Mouse (Mus musculus) neural tube, embryonic 11.5 days (tissue): ENCODE measurements at regions not wholly inside any gene's neighbourhood (a gene's known extent, or its start where the extent isn't known, plus 50 kb on each side); places are given as distances from the start of the nearest gene placed in this dataset.

Experiments used
- ATAC-seq: fragments of 200-750 bp; cut with Nextera tagmentation; 2 replicates; pipeline ENCODE4 v1.8.0; 2017; ENCODE audit warnings: moderate number of reproducible peaks, mild to moderate bottlenecking, moderate TSS enrichment, moderate library complexity; ENCODE audit not compliant: insufficient read depth, low FRiP score, low TSS enrichment
- DNase-seq: peaks from one replicate; pipeline ENCODE4 v3.0.0-alpha.2; 2015; ENCODE audit warnings: low spot score
- H3K27ac ChIP-seq: fragments of 300-500 bp; sonication (generic); 2 replicates; pipeline ENCODE4 v1.5.1; 2014; ENCODE audit warnings: low read depth, mild to moderate bottlenecking, low read length
- H3K27me3 ChIP-seq: fragments of 300-500 bp; sonication (generic); 2 replicates; pipeline ENCODE4 v1.6.1; 2014; ENCODE audit warnings: mild to moderate bottlenecking, low read length, mixed read lengths; ENCODE audit not compliant: control insufficient read depth, insufficient read depth
- H3K36me3 ChIP-seq: fragments of 300-500 bp; sonication (generic); 2 replicates; pipeline ENCODE4 v1.6.1; 2014; ENCODE audit warnings: mild to moderate bottlenecking, low read length, moderate library complexity, mixed read lengths; ENCODE audit not compliant: control insufficient read depth, insufficient read depth
- H3K4me1 ChIP-seq: fragments of 300-500 bp; sonication (generic); 2 replicates; pipeline ENCODE4 v1.6.1; 2014; ENCODE audit warnings: low read length, mixed read lengths; ENCODE audit not compliant: control insufficient read depth, insufficient read depth
- H3K4me2 ChIP-seq: fragments of 300-500 bp; sonication (generic); 2 replicates; pipeline ENCODE4 v1.6.1; 2014; ENCODE audit warnings: low read depth, mild to moderate bottlenecking, moderate library complexity
- H3K4me3 ChIP-seq: fragments of 300-500 bp; sonication (generic); 2 replicates; pipeline ENCODE4 v1.5.1; 2014; ENCODE audit warnings: low read depth, low read length
- H3K9ac ChIP-seq: fragments of 300-500 bp; sonication (generic); 2 replicates; pipeline ENCODE4 v1.6.1; 2014; ENCODE audit warnings: mild to moderate bottlenecking, low read length
- H3K9me3 ChIP-seq: fragments of 300-500 bp; sonication (generic); 2 replicates; pipeline ENCODE4 v1.6.1; 2016; ENCODE audit warnings: low read length; ENCODE audit not compliant: control insufficient read depth
- WGBS: fragments of 180-500 bp; shearing (Covaris S2); extraction: QIAGEN DNeasy Blood & Tissue Kit; methylation state at CpG from one replicate; pipeline ENCODE4 v1.1.7; 2014; 5-methylcytosine and 5-hydroxymethylcytosine counted together

GRCm38 (mm10) chr12:37632368-37632767, 185.2 kb upstream of the Dgkb start:
- H3K27me3 ChIP-seq: no peaks in the 10 kb centered on the region
- H3K36me3 ChIP-seq: no peaks in the 10 kb centered on the region
- no peak overlapping the region for H3K4me2 ChIP-seq
- no peak overlapping the region for H3K9ac ChIP-seq
- no peaks in the 10 kb centered on the region for H3K9me3 ChIP-seq
- no peak for ATAC-seq
- H3K4me3 ChIP-seq: no peak overlapping the region
- no peaks in the 10 kb centered on the region for H3K4me1 ChIP-seq
- no peak for DNase-seq
- H3K27ac ChIP-seq: no peak overlapping the region

DNA sequence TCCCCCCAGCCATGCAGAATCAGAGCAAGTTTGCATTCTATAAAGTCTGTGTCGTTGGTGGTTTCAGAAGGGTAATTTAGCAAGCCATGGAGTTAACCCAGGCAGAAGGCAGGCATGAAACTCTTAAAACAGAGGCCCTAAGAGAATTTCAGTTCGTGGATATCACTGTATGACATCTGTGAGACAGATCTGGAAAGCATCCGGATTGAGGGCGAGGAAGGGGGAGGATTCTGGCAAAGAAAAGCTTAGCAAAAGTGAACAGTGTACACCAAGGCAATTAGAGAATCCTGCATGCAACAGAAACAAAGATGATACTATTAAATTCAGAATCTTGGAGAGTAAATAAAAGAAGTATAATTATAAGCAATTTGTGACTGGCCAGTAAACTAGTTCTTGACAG, 184.2 kb upstream of the Dgkb start:
- Histone ChIP-seq H3K9me3 (no peaks in the 10 kb centered on the region), H3K9ac (no peak overlapping the region), H3K27me3 (no peaks in the 10 kb centered on the region), H3K4me2 (no peak overlapping the region), H3K4me1 (no peaks in the 10 kb centered on the region), H3K27ac (no peak overlapping the region), H3K4me3 (no peak overlapping the region), H3K36me3 (no peaks in the 10 kb centered on the region)
- no peak for ATAC-seq
- WGBS: 76% methylated on average over 4 of the region's 4 CpGs
- no peak for DNase-seq

- Histone ChIP-seq H3K4me3 (no peak overlapping the region), H3K9me3 (no peaks in the 10 kb centered on the region), H3K9ac (no peak overlapping the region), H3K36me3 (no peaks in the 10 kb centered on the region), H3K27me3 (no peaks in the 10 kb centered on the region), H3K4me1 (no peaks in the 10 kb centered on the region), H3K4me2 (no peak overlapping the region), H3K27ac (no peak overlapping the region)
- DNase-seq (no peak), ATAC-seq (no peak)
- whole genome bisulfite sequencing: 80% methylated on average over 3 of the region's 3 CpGs
These were observed 171.3 kb upstream of the Dgkb start for GRCm38 (mm10) chr12:37646186-37646585.

DNA sequence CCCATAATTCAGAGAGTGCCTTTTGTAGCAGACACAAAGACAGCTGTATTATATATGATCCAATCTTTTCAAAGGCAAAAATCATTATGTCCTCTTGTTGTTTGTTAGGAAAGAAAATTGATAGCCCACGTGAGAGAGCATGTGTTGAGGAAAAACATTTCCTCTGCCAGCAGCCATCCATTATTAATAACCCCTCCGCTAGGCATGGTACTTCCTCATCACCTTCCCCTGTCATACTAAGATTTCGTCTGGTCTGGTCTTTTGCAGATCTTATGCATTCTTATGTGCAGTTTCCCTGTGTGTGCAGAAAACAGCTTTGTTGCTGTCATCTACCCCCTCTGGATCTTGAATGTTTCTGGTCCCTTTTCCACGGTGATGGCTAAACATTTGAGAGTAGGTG, 164.2 kb upstream of the Dgkb start:
- no peaks in the 10 kb centered on the region for H3K4me1 ChIP-seq
- ATAC-seq: peak; percentile 63; the same call in 1 of the 2 replicates
- no peak overlapping the region for H3K4me3 ChIP-seq
- H3K9me3 ChIP-seq: no peaks in the 10 kb centered on the region
- H3K36me3 ChIP-seq: no peaks in the 10 kb centered on the region
- 66% methylated on average over 4 of the region's 4 CpGs for WGBS
- no peak overlapping the region for H3K27ac ChIP-seq
- no peak for DNase-seq
- H3K27me3 ChIP-seq: no peaks in the 10 kb centered on the region
- no peak overlapping the region for H3K9ac ChIP-seq
- H3K4me2 ChIP-seq: no peak overlapping the region

DNA sequence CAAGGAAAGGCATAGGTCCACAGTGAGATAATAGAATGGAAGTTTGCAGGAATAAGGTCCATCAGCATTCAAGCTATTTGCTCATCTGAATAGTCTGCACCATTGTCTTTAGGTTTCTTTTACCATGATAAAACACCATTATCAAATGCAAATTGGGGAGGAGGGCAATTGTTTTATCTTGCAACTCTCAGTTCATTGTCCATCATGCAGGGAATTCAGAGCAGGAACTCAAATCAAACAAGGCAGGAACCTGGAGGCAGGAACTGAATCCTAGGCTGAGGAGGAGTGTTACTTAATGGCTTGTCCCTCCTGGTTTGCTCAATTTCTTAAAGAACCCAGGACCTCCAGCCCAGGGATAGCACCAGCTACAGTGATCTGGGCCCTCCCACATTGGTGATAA, 163.3 kb upstream of the Dgkb start:
- Histone ChIP-seq H3K4me1 (no peaks in the 10 kb centered on the region), H3K27ac (no peak overlapping the region), H3K4me2 (no peak overlapping the region), H3K36me3 (no peaks in the 10 kb centered on the region), H3K9ac (no peak overlapping the region), H3K4me3 (no peak overlapping the region), H3K9me3 (no peaks in the 10 kb centered on the region), H3K27me3 (no peaks in the 10 kb centered on the region)
- no peak for DNase-seq
- ATAC-seq: no peak

DNA sequence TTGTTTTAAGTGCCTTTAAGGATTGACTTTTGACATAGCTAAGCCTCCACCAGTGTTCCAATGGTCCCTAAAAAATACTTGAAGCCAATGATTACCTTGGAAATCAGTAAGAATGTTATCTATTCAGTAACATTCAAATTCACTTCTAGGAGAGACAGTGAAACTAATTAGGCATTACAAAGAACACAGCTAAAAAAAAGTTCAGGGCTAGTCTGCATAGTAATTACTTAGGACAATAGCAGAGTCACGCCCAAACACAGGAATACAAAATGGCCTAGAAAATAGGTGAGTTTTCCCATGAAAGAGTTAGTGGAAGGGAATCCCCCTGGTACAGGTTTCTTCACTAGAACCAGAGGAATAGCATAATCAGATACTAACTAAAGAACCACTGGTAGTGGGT, 157.5 kb upstream of the Dgkb start:
- no peaks in the 10 kb centered on the region for H3K36me3 ChIP-seq
- H3K4me3 ChIP-seq: no peak overlapping the region
- H3K4me2 ChIP-seq: no peak overlapping the region
- no peak overlapping the region for H3K9ac ChIP-seq
- H3K27me3 ChIP-seq: no peaks in the 10 kb centered on the region
- no peaks in the 10 kb centered on the region for H3K9me3 ChIP-seq
- no peak overlapping the region for H3K27ac ChIP-seq
- ATAC-seq (no peak), DNase-seq (no peak)
- 77% methylated on average over 1 of the region's 1 CpGs for WGBS
- no peaks in the 10 kb centered on the region for H3K4me1 ChIP-seq

- Histone ChIP-seq H3K27ac (no peak overlapping the region), H3K4me1 (no peaks in the 10 kb centered on the region), H3K4me3 (no peak overlapping the region), H3K36me3 (no peaks in the 10 kb centered on the region), H3K9me3 (no peaks in the 10 kb centered on the region), H3K9ac (no peak overlapping the region), H3K4me2 (no peak overlapping the region), H3K27me3 (no peaks in the 10 kb centered on the region)
- DNase-seq: no peak
- peak; percentile 40; the same call in 1 of the 2 replicates for ATAC-seq
These were observed 134.9 kb upstream of the Dgkb start for GRCm38 (mm10) chr12:37682455-37683110.

DNA sequence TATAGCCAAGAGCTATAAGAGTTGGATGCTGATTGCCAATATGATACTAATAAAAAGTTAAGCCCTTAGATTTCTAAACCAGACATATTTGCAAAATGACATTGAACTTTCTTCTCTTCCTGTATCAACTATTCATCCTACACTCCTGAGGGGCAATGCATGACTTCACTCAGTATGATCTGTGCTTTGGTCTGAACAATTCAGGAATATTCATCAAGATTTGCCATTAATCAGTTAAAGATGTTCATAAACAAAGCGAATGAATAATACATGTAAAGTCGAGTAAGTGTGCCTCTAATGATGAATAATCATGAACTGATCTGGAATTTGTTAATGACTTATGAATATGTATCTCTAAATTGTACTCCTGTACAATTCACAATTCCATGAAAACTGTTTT, 124.9 kb upstream of the Dgkb start:
- Histone ChIP-seq H3K4me1 (no peaks in the 10 kb centered on the region), H3K4me3 (no peak overlapping the region), H3K27me3 (no peaks in the 10 kb centered on the region), H3K4me2 (no peak overlapping the region), H3K36me3 (no peaks in the 10 kb centered on the region), H3K9me3 (no peaks in the 10 kb centered on the region), H3K9ac (no peak overlapping the region), H3K27ac (no peak overlapping the region)
- ATAC-seq (no peak), DNase-seq (no peak)
- 82% methylated on average over 2 of the region's 2 CpGs for WGBS
